Mouse (Mus musculus): Measurements from ENCODE around the gene Tpra1. TPM values are rescaled to one million over a fixed set of nuclear protein-coding genes. Genes with fewer than 3 reads are reported as not detected.
A peak's percentile ranks its signal among the peaks of the same experiment; 100 is the strongest.

The Tpra1 gene
- polyA plus RNA-seq, 1 experiment from 2014 or later, result 44.8 TPM

GRCm38 (mm10) chr6:88942595-88942994 is 40.5 kb downstream of the Tpra1 start:
- DNase-seq (ENCODE audit: low spot score), result peak; percentile 87
- Histone ChIP-seq H3K9ac (ENCODE audit: low read length) (no peak overlapping the region; the same call in 1 of the 2 replicates), H3K27ac (ENCODE audit: low read depth, low read length) (no peak overlapping the region), H3K36me3 (ENCODE audit: control insufficient read depth, insufficient read depth, low read length) (no peaks in the 10 kb centered on the region), H3K4me3 (ENCODE audit: low read depth, low read length) (no peak overlapping the region), H3K4me2 (ENCODE audit: low read depth) (peak overlapping the region; percentile 16; the same call in 1 of the 2 replicates), H3K27me3 (ENCODE audit: control insufficient read depth, insufficient read depth, low read length) (no peaks in the 10 kb centered on the region), H3K4me1 (ENCODE audit: control insufficient read depth, insufficient read depth, low read length) (peaks cover 49% of the 10 kb centered on the region), H3K9me3 (ENCODE audit: control insufficient read depth, low read length) (no peaks in the 10 kb centered on the region)
- WGBS, result 20% methylated on average over 8 of the region's 8 CpGs
- ATAC-seq (ENCODE audit: insufficient read depth, low FRiP score, low TSS enrichment), result peak; percentile 80

DNA sequence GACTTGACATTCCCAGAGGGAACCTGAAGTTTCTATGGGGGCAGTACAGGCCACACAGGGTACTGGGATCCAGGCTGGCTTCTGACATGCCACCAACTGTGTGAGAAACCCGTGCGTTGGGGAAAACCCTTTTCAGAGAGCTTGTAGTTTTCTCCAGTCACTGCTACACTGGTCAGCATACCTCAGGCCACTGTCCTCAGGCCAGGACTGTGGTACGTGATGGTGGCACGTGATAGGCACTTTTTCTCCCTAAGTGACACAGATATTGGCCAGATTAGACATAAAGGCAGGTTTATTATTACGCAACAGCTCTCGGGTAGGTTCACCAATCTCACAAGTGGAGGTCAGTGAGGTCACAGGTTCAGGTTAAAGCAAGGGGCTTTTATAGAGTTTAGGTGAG is 41.6 kb downstream of the Tpra1 start:
- Histone ChIP-seq H3K27ac (ENCODE audit: low read depth, low read length) (no peak overlapping the region), H3K4me2 (ENCODE audit: low read depth) (no peak overlapping the region), H3K4me1 (ENCODE audit: control insufficient read depth, insufficient read depth, low read length) (peaks cover 40% of the 10 kb centered on the region), H3K9me3 (ENCODE audit: control insufficient read depth, low read length) (no peaks in the 10 kb centered on the region), H3K27me3 (ENCODE audit: control insufficient read depth, insufficient read depth, low read length) (no peaks in the 10 kb centered on the region), H3K9ac (ENCODE audit: low read length) (no peak overlapping the region), H3K36me3 (ENCODE audit: control insufficient read depth, insufficient read depth, low read length) (no peaks in the 10 kb centered on the region), H3K4me3 (ENCODE audit: low read depth, low read length) (no peak overlapping the region)
- ATAC-seq (ENCODE audit: insufficient read depth, low FRiP score, low TSS enrichment), result no peak
- DNase-seq (ENCODE audit: low spot score), result no peak
- WGBS, result 74% methylated on average over 6 of the region's 6 CpGs

DNA sequence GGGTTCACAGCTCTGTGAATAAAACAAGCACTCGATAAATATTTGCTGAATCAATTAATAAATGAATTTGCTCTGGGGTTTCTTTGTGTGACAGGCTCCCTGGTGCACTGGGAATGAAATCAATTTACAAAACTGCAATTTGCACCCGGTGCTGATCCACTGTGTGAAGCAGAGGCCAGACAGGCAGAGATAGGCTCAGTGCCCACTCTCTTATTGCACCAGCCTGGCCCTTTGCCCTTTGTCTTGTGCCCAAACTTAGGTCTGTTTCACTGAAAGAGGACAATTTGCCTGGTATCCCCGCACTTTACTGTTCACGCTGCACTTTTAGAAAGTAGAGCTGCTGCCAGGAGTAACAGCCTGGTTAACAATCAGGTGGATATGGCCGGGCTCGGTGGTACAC is 44.4 kb downstream of the Tpra1 start:
- Histone ChIP-seq H3K9ac (ENCODE audit: low read length) (no peak overlapping the region), H3K4me3 (ENCODE audit: low read depth, low read length) (no peak overlapping the region), H3K4me1 (ENCODE audit: control insufficient read depth, insufficient read depth, low read length) (peaks cover 15% of the 10 kb centered on the region), H3K27ac (ENCODE audit: low read depth, low read length) (no peak overlapping the region), H3K9me3 (ENCODE audit: control insufficient read depth, low read length) (no peaks in the 10 kb centered on the region), H3K4me2 (ENCODE audit: low read depth) (no peak overlapping the region), H3K36me3 (ENCODE audit: control insufficient read depth, insufficient read depth, low read length) (no peaks in the 10 kb centered on the region), H3K27me3 (ENCODE audit: control insufficient read depth, insufficient read depth, low read length) (no peaks in the 10 kb centered on the region)
- WGBS, result 88% methylated on average over 6 of the region's 6 CpGs
- no peak for DNase-seq (ENCODE audit: low spot score)
- no peak for ATAC-seq (ENCODE audit: insufficient read depth, low FRiP score, low TSS enrichment)

- no peaks in the 10 kb centered on the region for H3K9me3 ChIP-seq (ENCODE audit: control insufficient read depth, low read length)
- no peak overlapping the region for H3K4me3 ChIP-seq (ENCODE audit: low read depth, low read length)
- no peak overlapping the region for H3K27ac ChIP-seq (ENCODE audit: low read depth, low read length)
- H3K9ac ChIP-seq (ENCODE audit: low read length), result no peak overlapping the region
- ATAC-seq (ENCODE audit: insufficient read depth, low FRiP score, low TSS enrichment) (no peak), DNase-seq (ENCODE audit: low spot score) (no peak)
- H3K27me3 ChIP-seq (ENCODE audit: control insufficient read depth, insufficient read depth, low read length), result no peaks in the 10 kb centered on the region
- H3K4me2 ChIP-seq (ENCODE audit: low read depth), result no peak overlapping the region
- no peaks in the 10 kb centered on the region for H3K36me3 ChIP-seq (ENCODE audit: control insufficient read depth, insufficient read depth, low read length)
- peaks cover 10% of the 10 kb centered on the region for H3K4me1 ChIP-seq (ENCODE audit: control insufficient read depth, insufficient read depth, low read length)
Measured at GRCm38 (mm10) chr6:88947771-88948170, 45.7 kb downstream of the Tpra1 start.

DNA sequence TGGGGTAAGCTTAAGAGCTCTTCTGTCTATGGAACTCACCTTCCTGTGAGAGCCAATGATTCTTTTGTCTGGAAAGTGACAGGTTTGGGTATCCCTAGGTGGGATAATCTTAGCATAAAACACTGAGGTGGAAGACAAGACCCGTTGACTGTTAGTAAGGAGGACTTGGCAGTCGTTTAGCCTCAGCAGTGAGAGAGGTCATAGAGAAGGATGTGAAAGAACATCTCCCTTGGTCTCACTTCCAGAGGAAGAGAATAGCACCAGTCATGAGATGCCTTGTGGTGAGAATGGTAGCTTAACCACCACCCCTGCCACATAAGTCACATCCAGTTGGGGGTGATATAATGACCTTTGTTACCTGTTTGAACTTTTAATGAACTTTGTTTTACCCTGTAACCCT is 54.7 kb downstream of the Tpra1 start:
- Histone ChIP-seq H3K27me3 (ENCODE audit: control insufficient read depth, insufficient read depth, low read length) (no peaks in the 10 kb centered on the region), H3K4me2 (ENCODE audit: low read depth) (no peak overlapping the region), H3K36me3 (ENCODE audit: control insufficient read depth, insufficient read depth, low read length) (no peaks in the 10 kb centered on the region), H3K9ac (ENCODE audit: low read length) (no peak overlapping the region), H3K9me3 (ENCODE audit: control insufficient read depth, low read length) (no peaks in the 10 kb centered on the region), H3K27ac (ENCODE audit: low read depth, low read length) (no peak overlapping the region), H3K4me3 (ENCODE audit: low read depth, low read length) (no peak overlapping the region), H3K4me1 (ENCODE audit: control insufficient read depth, insufficient read depth, low read length) (peaks cover 7% of the 10 kb centered on the region; the same call in 1 of the 2 replicates)
- ATAC-seq (ENCODE audit: insufficient read depth, low FRiP score, low TSS enrichment), result no peak
- no peak for DNase-seq (ENCODE audit: low spot score)
- WGBS, result 91% methylated on average over 2 of the region's 2 CpGs

DNA sequence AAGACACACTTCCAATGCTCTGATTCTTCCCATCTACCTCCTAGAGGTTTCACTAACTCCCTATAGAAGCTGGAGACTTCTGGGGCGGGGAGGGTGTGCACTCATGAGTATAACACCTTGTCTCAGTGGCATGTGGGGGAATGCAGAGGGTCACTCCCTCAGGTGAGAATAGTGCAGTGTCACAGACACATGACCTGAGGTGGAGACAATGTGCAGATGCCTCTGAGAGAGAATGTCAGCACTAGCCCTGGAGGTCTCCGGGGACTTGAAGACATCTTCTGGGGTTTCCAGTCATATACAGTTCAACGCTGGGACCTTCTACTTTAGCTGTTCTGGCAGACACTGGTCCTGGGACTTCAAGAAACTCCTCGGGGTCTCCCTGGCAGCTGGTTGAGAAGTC is 55.3 kb downstream of the Tpra1 start:
- 87% methylated on average over 4 of the region's 4 CpGs for WGBS
- DNase-seq (ENCODE audit: low spot score), result peak; percentile 6
- H3K9ac ChIP-seq (ENCODE audit: low read length), result no peak overlapping the region

DNA sequence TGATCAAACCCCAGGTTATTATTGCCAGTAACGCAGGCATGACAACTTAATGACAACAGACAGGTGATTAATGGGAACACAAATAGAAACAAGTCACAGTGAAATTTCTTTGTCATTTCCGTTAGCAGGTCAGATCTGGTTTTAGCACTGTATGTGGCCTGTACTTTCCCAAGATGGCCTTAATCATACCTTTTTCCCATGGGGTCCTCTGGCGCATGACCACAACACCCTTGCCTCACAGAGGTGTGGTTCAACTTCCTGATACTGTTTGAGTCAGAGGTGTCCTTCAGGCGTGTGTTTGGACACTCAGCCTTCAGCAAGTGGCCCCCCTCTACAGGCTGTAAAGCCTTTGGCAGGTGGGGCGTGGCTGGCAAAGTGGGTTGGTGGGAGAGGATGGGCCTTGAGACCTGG is 55.8 kb downstream of the Tpra1 start:
- Histone ChIP-seq H3K4me2 (ENCODE audit: low read depth) (no peak overlapping the region), H3K27me3 (ENCODE audit: control insufficient read depth, insufficient read depth, low read length) (no peaks in the 10 kb centered on the region), H3K4me3 (ENCODE audit: low read depth, low read length) (no peak overlapping the region), H3K9me3 (ENCODE audit: control insufficient read depth, low read length) (no peaks in the 10 kb centered on the region), H3K36me3 (ENCODE audit: control insufficient read depth, insufficient read depth, low read length) (no peaks in the 10 kb centered on the region), H3K9ac (ENCODE audit: low read length) (no peak overlapping the region), H3K27ac (ENCODE audit: low read depth, low read length) (no peak overlapping the region), H3K4me1 (ENCODE audit: control insufficient read depth, insufficient read depth, low read length) (peaks cover 7% of the 10 kb centered on the region; the same call in 1 of the 2 replicates)
- WGBS, result 84% methylated on average over 5 of the region's 5 CpGs
- ATAC-seq (ENCODE audit: insufficient read depth, low FRiP score, low TSS enrichment) (no peak), DNase-seq (ENCODE audit: low spot score) (peak; percentile 3)

More for the DNA sequence above, 55.3 kb downstream of the Tpra1 start:
- no peak overlapping the region for H3K4me2 ChIP-seq (ENCODE audit: low read depth)
- no peak overlapping the region for H3K4me3 ChIP-seq (ENCODE audit: low read depth, low read length)
- H3K27ac ChIP-seq (ENCODE audit: low read depth, low read length), result no peak overlapping the region
- ATAC-seq (ENCODE audit: insufficient read depth, low FRiP score, low TSS enrichment), result no peak
- no peaks in the 10 kb centered on the region for H3K9me3 ChIP-seq (ENCODE audit: control insufficient read depth, low read length)
- H3K36me3 ChIP-seq (ENCODE audit: control insufficient read depth, insufficient read depth, low read length), result no peaks in the 10 kb centered on the region
- peaks cover 7% of the 10 kb centered on the region; the same call in 1 of the 2 replicates for H3K4me1 ChIP-seq (ENCODE audit: control insufficient read depth, insufficient read depth, low read length)
- H3K27me3 ChIP-seq (ENCODE audit: control insufficient read depth, insufficient read depth, low read length), result no peaks in the 10 kb centered on the region

DNA sequence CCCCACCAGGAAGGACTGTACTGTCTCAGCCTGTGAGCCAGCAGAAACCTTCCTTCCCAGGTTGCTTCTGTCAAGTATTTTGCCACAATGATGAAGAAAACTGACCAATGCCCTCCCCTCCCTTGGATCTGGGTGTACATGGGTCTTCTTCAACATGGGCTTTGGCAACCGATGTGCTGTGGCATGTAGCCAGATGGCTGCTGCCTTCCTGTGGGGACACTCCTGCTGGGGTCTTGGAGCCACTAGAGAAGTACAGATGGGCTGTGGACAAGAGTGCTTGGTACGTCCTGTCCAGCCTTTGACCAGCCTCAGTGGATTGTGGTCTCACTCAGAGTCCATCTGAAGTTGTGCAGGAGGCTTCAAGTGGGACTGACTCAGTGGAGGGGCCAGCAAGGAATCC is 56.3 kb downstream of the Tpra1 start:
- no peak overlapping the region for H3K4me2 ChIP-seq (ENCODE audit: low read depth)
- no peak overlapping the region for H3K9ac ChIP-seq (ENCODE audit: low read length)
- no peak overlapping the region for H3K4me3 ChIP-seq (ENCODE audit: low read depth, low read length)
- no peaks in the 10 kb centered on the region for H3K27me3 ChIP-seq (ENCODE audit: control insufficient read depth, insufficient read depth, low read length)
- DNase-seq (ENCODE audit: low spot score) (peak; percentile 1), ATAC-seq (ENCODE audit: insufficient read depth, low FRiP score, low TSS enrichment) (no peak)
- no peaks in the 10 kb centered on the region for H3K36me3 ChIP-seq (ENCODE audit: control insufficient read depth, insufficient read depth, low read length)
- WGBS, result 90% methylated on average over 2 of the region's 2 CpGs
- no peaks in the 10 kb centered on the region for H3K9me3 ChIP-seq (ENCODE audit: control insufficient read depth, low read length)
- peaks cover 7% of the 10 kb centered on the region; the same call in 1 of the 2 replicates for H3K4me1 ChIP-seq (ENCODE audit: control insufficient read depth, insufficient read depth, low read length)
- H3K27ac ChIP-seq (ENCODE audit: low read depth, low read length), result no peak overlapping the region

- Histone ChIP-seq H3K27ac (ENCODE audit: low read depth, low read length) (no peak overlapping the region), H3K27me3 (ENCODE audit: control insufficient read depth, insufficient read depth, low read length) (no peaks in the 10 kb centered on the region), H3K9ac (ENCODE audit: low read length) (no peak overlapping the region), H3K4me2 (ENCODE audit: low read depth) (no peak overlapping the region), H3K4me3 (ENCODE audit: low read depth, low read length) (no peak overlapping the region), H3K9me3 (ENCODE audit: control insufficient read depth, low read length) (no peaks in the 10 kb centered on the region), H3K36me3 (ENCODE audit: control insufficient read depth, insufficient read depth, low read length) (no peaks in the 10 kb centered on the region), H3K4me1 (ENCODE audit: control insufficient read depth, insufficient read depth, low read length) (peaks cover 7% of the 10 kb centered on the region; the same call in 1 of the 2 replicates)
- 14% methylated on average over 7 of the region's 7 CpGs for WGBS
- peak; percentile 70 for DNase-seq (ENCODE audit: low spot score)
- peak; percentile 78 for ATAC-seq (ENCODE audit: insufficient read depth, low FRiP score, low TSS enrichment)
Measured at GRCm38 (mm10) chr6:88959834-88960233, 57.8 kb downstream of the Tpra1 start.

Data from neural tube, embryonic 11.5 days (tissue).